Mouse (Mus musculus) liver, embryonic 14.5 days (tissue): ENCODE data around the gene Mcts2.

ENCODE experiments used
- CTCF ChIP-seq: IDR thresholded peaks from 2 replicates; pipeline ENCODE4 v1.5.1; 2016; ENCODE audit warnings: antibody characterized with exemption, low read depth, control low read depth
- EP300 ChIP-seq: IDR thresholded peaks from 2 replicates; pipeline ENCODE4 v1.6.1; 2016; ENCODE audit warnings: antibody characterized with exemption, low read depth

- no peak for TF ChIP-seq CTCF
- TF ChIP-seq EP300 = no peak
Measured at GRCm38 (mm10) chr2:152724332-152724723, 37.5 kb downstream of the Mcts2 start.
